Mouse (Mus musculus) midbrain, embryonic 13.5 days (tissue): ENCODE results near the gene Akap17b. TPM values are rescaled to one million over a fixed set of nuclear protein-coding genes. Genes with fewer than 3 reads are reported as not detected.

Source experiments
- ATAC-seq: fragments of 200-750 bp; cut with Nextera tagmentation; 2 replicates; pipeline ENCODE4 v1.8.0; 2017; ENCODE audit warnings: mild to moderate bottlenecking, moderate TSS enrichment, moderate library complexity
- H3K27ac ChIP-seq: fragments of 300-500 bp; sonication (generic); 2 replicates; pipeline ENCODE4 v1.5.1; 2015; ENCODE audit warnings: inconsistent platforms, mild to moderate bottlenecking, moderate library complexity
- H3K27me3 ChIP-seq: fragments of 300-500 bp; sonication (generic); 2 replicates; pipeline ENCODE4 v1.6.1; 2015; ENCODE audit warnings: mild to moderate bottlenecking, inconsistent platforms
- H3K36me3 ChIP-seq: fragments of 300-500 bp; sonication (generic); 2 replicates; pipeline ENCODE4 v1.6.1; 2015; ENCODE audit warnings: mild to moderate bottlenecking, inconsistent platforms
- H3K4me1 ChIP-seq: fragments of 300-500 bp; sonication (generic); replicated peaks from 2 replicates; pipeline ENCODE4 v1.6.1; 2015; ENCODE audit warnings: inconsistent platforms
- H3K4me2 ChIP-seq: fragments of 300-500 bp; sonication (generic); replicated peaks from 2 replicates; pipeline ENCODE4 v1.6.1; 2015; ENCODE audit warnings: moderate library complexity, mild to moderate bottlenecking, inconsistent platforms
- H3K4me3 ChIP-seq: fragments of 300-500 bp; sonication (generic); replicated peaks from 2 replicates; pipeline ENCODE4 v1.5.1; 2015; ENCODE audit warnings: mild to moderate bottlenecking, inconsistent platforms
- H3K9ac ChIP-seq: fragments of 300-500 bp; sonication (generic); replicated peaks from 2 replicates; pipeline ENCODE4 v1.6.1; 2015; ENCODE audit warnings: mild to moderate bottlenecking, inconsistent platforms
- H3K9me3 ChIP-seq: fragments of 300-500 bp; sonication (generic); 2 replicates; pipeline ENCODE4 v1.6.1; 2016; ENCODE audit warnings: mild to moderate bottlenecking, inconsistent platforms
- WGBS: fragments of 180-500 bp; shearing (Covaris S2); methylation state at CpG from one replicate; pipeline ENCODE4 v1.1.7; 2015; 5-methylcytosine and 5-hydroxymethylcytosine counted together
- polyA plus RNA-seq: library from polyadenylated mRNA; unstranded; fragments of >200 nt; fragmentation: Nextera tagmentation; extraction: Ambion mirVana; gene quantifications from 2 replicates; pipeline ENCODE4 v1.2.1, GENCODE M21; 2015

Gene Akap17b
- polyA plus RNA-seq, 1 experiment from 2014 or later = 5.0 TPM

- H3K27ac ChIP-seq = no peak overlapping the region
- H3K4me2 ChIP-seq = no peak overlapping the region
- no peak for ATAC-seq
- H3K9ac ChIP-seq = no peak overlapping the region
- 39% methylated on average over 3 of the region's 3 CpGs for WGBS
- H3K36me3 ChIP-seq = no peaks in the 10 kb centered on the region
- no peaks in the 10 kb centered on the region for H3K4me1 ChIP-seq
- H3K9me3 ChIP-seq = no peaks in the 10 kb centered on the region
- no peak overlapping the region for H3K4me3 ChIP-seq
- no peaks in the 10 kb centered on the region for H3K27me3 ChIP-seq
These were observed 83.1 kb downstream of the Akap17b start for GRCm38 (mm10) chrX:36562079-36562478.

- Histone ChIP-seq H3K27me3 (no peaks in the 10 kb centered on the region), H3K9ac (no peak overlapping the region), H3K4me1 (no peaks in the 10 kb centered on the region), H3K9me3 (no peaks in the 10 kb centered on the region), H3K4me2 (no peak overlapping the region), H3K36me3 (no peaks in the 10 kb centered on the region), H3K27ac (no peak overlapping the region), H3K4me3 (no peak overlapping the region)
- no peak for ATAC-seq
- 18% methylated on average over 7 of the region's 7 CpGs for WGBS
These were observed 83.5 kb downstream of the Akap17b start for GRCm38 (mm10) chrX:36561650-36562049.

GRCm38 (mm10) chrX:36560170-36560569 is 85.0 kb downstream of the Akap17b start:
- 87% methylated on average over 4 of the region's 4 CpGs for WGBS
- H3K9ac ChIP-seq = no peak overlapping the region
- no peak overlapping the region for H3K4me2 ChIP-seq
- no peaks in the 10 kb centered on the region for H3K36me3 ChIP-seq
- no peaks in the 10 kb centered on the region for H3K9me3 ChIP-seq
- H3K4me1 ChIP-seq = no peaks in the 10 kb centered on the region
- H3K27me3 ChIP-seq = no peaks in the 10 kb centered on the region
- H3K27ac ChIP-seq = no peak overlapping the region
- no peak for ATAC-seq
- H3K4me3 ChIP-seq = no peak overlapping the region

Other genes starting within 250 kb of the Akap17b start
- gene Gm6268, start 244.1 kb downstream of the Akap17b start, polyA plus RNA-seq = not detected in 2 replicates
- gene Gm14569, start 153.6 kb downstream of the Akap17b start, polyA plus RNA-seq = not detected in 2 replicates
- 610 and 651 TPM in 2 replicates for gene Pgrmc1, start 47.2 kb downstream of the Akap17b start, polyA plus RNA-seq
- gene Slc25a43, start 98.3 kb upstream of the Akap17b start, polyA plus RNA-seq = 0.63 and 0.78 TPM in 2 replicates
- 594 and 615 TPM in 2 replicates for gene Slc25a5, start 150.3 kb upstream of the Akap17b start, polyA plus RNA-seq
- 117 and 121 TPM in 2 replicates for gene Ube2a, start 228.5 kb upstream of the Akap17b start, polyA plus RNA-seq
- 18.9 and 21.6 TPM in 2 replicates for gene C330007P06Rik, start 228.7 kb upstream of the Akap17b start, polyA plus RNA-seq